Mouse (Mus musculus) adrenal gland, postnatal 25 days (tissue): ENCODE measurements around the gene Tns3. TPM values are rescaled to one million over a fixed set of nuclear protein-coding genes. Genes with fewer than 3 reads are reported as not detected.

Source experiments
- DNase-seq: peaks from one replicate; pipeline ENCODE4 v3.0.0; 2021; ENCODE audit warnings: mixed read lengths
- total RNA-seq: library from RNA; stranded (reverse); gene quantifications from 2 replicates; pipeline ENCODE4 v1.2.3, GENCODE M21; 2021

The Tns3 gene
- total RNA-seq, 1 experiment from 2014 or later, result 71.1 TPM

DNA sequence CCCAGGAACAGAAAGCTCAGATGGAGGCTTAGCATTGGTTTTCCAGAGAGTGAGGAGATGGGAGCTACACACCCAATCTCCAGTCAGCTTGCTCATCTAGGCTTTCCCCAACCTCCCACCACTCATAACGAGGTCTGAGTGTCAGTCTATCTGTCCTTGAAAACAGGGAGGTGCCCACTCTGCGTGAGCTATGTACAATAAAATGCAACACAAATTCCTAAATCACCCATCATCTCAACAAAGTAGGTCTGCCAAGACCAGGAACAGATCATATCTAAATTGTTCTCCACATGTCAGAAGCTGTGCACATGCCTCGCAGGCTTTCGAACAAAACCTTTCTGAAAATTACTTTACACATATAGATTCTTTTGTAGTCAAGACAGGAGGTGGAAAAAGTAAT is 134.3 kb downstream of the Tns3 start:
- DNase-seq, result no peak

GRCm38 (mm10) chr11:8525463-8526145 is 138.7 kb downstream of the Tns3 start:
- DNase-seq, result no peak

- DNase-seq, result peak; percentile 86
Measured at GRCm38 (mm10) chr11:8523344-8524126, 140.8 kb downstream of the Tns3 start.

- DNase-seq, result peak; percentile 45
Measured at GRCm38 (mm10) chr11:8513359-8514253, 150.7 kb downstream of the Tns3 start.

- no peak for DNase-seq
Measured at GRCm38 (mm10) chr11:8510294-8510693, 154.0 kb downstream of the Tns3 start.

- peak; percentile 10 for DNase-seq
Measured at GRCm38 (mm10) chr11:8509614-8510013, 154.7 kb downstream of the Tns3 start.

- DNase-seq, result no peak
Measured at GRCm38 (mm10) chr11:8503735-8504134, 160.6 kb downstream of the Tns3 start.

DNA sequence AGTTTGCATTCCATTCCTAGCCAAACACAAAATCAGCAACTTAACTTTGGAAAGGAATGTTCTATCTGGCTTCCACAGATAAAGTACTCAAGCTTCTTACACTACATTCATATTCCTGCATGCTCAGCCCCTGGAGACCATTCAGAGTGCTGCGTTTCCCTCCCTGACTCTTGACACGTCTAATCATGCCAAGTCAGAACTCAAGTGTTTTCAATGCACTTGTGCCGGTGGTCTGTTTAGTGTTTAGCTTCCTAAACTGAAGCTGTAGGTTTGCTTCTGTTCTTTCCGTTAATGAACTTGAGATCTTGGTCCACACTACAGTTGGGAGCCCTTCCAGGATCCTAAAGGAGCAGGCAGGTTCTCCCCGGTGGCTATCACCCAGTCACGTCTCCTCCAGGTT is 163.5 kb downstream of the Tns3 start:
- no peak for DNase-seq

DNA sequence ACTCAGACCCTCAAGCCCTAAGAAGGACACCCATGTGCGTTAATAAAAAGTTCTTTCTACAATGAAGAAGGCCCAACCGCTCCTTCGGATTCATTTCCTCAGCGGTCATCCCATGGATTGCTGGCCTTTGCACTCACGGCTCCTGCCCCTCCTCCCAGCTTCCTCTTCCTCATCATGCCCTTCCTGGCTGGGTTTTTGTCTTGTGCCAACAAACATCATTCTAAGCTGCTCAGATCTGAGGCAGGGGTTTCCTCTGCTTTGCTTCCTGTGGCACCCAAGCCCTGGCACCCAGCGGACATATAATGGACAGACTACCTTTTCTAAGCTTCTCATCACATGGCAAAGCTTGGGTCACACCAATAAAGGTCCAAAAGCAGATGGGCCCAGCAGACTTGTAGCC is 167.2 kb downstream of the Tns3 start:
- no peak for DNase-seq

DNA sequence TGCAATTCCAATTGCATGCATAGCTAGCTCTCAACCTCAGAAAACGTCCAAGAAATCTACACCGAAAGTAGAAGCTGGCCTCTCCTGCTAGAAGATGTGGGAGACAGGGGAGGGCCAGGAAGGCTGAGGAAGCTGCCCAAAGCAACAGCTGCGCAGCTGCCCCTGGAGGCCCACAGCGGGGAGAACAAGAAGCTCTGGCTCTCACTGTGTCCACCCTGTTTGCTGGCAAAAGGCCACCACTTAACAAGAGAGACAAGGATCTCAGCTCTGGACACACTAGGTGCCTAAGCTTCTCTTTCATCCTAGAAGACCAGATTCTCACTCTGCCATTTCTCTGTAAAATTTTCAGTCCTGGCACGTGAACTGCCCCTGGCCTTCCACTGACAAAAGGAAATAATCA is 167.6 kb downstream of the Tns3 start:
- peak; percentile 18 for DNase-seq

GRCm38 (mm10) chr11:8495801-8496200 is 168.5 kb downstream of the Tns3 start:
- no peak for DNase-seq

GRCm38 (mm10) chr11:8495036-8495435 is 169.3 kb downstream of the Tns3 start:
- DNase-seq, result no peak

GRCm38 (mm10) chr11:8493931-8494490 is 170.3 kb downstream of the Tns3 start:
- DNase-seq, result no peak

DNA sequence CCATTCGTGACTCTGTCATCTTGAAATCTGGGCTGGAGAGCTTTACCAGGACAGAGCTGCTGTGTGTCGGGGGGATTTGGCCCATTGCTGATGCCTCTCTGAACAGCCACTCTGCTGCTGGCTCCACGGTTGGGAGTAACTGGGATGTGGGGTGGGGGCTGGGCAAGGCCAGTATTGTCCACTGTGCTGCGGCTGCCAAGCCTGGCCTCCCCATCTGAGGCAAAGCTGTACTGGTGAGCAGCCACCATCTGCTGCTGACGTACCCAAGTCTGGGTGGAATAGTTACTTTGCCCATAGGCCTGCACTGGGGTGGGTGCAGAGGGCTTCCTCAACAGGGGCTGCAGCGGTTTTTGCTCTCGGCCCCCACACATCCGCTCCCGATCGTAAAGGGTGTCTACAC is 172.0 kb downstream of the Tns3 start:
- no peak for DNase-seq

DNA sequence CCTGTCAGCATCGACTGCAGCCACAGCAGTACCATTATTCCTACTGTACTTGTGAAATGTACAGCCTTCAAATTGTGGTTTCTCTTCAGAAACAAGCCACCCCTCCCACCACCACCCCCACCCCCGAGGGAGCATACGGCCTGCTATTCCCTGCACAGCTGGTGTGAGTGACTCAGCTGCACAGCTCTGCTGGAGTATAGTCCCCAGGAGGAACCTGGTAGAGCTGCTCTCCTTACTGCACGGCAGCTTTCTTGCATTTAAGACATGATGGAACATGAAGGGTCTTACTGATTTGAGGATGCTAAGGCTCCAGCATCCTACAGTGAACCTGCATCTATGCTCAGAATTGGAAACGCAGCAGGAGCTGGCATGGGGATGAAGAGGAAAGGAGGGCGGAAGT is 176.1 kb downstream of the Tns3 start:
- DNase-seq, result no peak

- DNase-seq, result no peak
Measured at GRCm38 (mm10) chr11:8486552-8486951, 177.8 kb downstream of the Tns3 start.

- no peak for DNase-seq
Measured at GRCm38 (mm10) chr11:8484538-8484937, 179.8 kb downstream of the Tns3 start.

DNA sequence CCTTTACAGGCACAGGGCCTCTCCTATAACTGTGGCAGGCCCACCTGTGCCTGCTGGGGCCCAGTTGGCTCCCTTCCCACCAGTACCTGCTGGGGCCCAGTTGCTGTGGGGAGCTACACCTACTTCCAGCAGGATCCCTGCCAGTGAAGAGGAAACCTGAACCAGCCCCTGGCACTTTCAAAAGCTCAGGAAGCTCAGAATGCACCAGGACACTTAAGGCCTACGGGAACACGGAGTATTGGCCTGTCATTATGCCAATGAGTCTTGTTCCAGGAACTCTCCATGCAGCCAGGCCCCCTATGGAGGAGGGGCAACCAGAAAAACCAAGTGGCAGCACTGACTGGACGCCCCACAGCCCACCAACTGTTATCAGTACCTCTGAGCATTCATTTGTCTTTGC is 181.6 kb downstream of the Tns3 start:
- no peak for DNase-seq

- no peak for DNase-seq
Measured at GRCm38 (mm10) chr11:8481962-8482361, 182.4 kb downstream of the Tns3 start.

- DNase-seq, result no peak
Measured at GRCm38 (mm10) chr11:8481529-8481928, 182.8 kb downstream of the Tns3 start.

DNA sequence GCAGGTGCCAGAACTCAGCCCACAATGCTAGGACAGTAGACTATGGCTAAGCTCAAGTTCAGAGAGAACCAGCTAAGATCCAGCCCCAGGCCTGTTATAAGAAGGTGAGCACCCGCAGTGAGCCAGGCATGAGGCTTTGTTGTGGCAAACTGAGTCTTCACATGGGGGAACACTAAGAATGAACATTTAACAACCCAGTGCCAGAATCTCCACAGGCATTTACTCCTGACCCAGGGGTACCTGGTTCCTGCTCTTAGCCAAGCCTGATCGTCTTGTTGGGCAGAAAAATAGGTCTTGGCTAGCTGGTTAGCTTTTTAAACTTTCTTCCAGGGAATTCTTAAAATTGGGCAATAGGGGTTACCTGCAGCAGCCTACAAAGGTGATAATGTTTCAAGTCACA is 184.5 kb downstream of the Tns3 start:
- no peak for DNase-seq

GRCm38 (mm10) chr11:8479313-8479712 is 185.0 kb downstream of the Tns3 start:
- DNase-seq, result no peak

DNA sequence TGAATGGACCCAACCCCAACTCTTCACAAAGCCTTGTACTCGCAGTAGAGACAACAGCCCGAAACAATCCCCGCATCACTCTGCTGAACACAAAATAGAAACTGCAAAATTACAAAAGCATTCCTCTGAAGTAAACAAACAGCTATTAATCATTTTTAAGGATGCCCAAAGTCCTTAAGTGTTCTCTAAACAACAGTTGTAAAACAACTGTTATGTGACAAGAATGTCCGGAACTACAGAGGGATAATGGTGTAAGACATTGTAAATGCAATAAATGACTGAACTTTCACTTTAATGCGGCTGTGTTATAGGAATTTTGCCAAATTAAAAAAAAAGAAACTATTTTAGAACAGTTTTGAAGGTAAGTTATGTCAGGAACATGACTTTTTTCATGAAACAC is 190.7 kb downstream of the Tns3 start:
- DNase-seq, result no peak
